Mouse (Mus musculus): ENCODE results near the gene Trim3.

DNA sequence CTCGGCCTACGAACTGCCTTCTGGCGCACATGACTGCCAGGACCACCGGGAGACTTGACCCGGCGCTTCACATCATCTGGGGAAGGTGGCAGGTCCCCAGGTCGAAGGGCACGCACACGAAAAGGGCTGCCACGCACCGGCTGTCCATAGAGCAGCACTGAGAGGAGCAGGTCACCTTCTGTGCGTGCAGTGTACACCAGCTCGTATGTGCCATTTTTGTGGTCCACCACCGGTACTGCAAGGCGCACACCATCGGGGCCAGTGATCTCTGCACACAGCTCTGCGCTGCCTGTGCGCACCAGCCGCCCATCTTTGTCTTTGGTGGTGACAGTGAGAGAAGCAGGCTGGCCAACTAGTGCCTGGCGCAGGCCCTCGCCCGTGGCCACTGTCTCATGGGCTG lies 15.6 kb downstream of the Trim3 start:
- TF ChIP-seq POLR2A (IDR thresholded peaks at IDR 0.05; ENCODE audit: control insufficient read depth, extremely low read depth, insufficient read depth, low read length, poor library complexity): no peak
- no peak for TF ChIP-seq CTCF (IDR thresholded peaks at IDR 0.05; ENCODE audit: borderline replicate concordance, control insufficient read depth, extremely low read depth, insufficient read depth, low read length, poor library complexity)
